Mouse (Mus musculus) Patski (cell line): ENCODE results near the gene Slc6a9. TPM values are rescaled to one million over a fixed set of nuclear protein-coding genes. Genes with fewer than 3 reads are reported as not detected.

Experiments
- ATAC-seq: fragments of 100-300 bp; one replicate; pipeline ENCODE4 v1.8.0; 2021
- CTCF ChIA-PET: fragments of 350-600 bp; sonication (Branson Sonifier 250); formaldehyde crosslinking; loops from one replicate; lab custom pipeline; 2022; ENCODE audit warnings: inconsistent platforms; lab: Charles Lee
- POLR2A ChIA-PET: fragments of 350-600 bp; sonication (Branson Sonifier 250); formaldehyde crosslinking; loops from one replicate; lab custom pipeline; 2022; ENCODE audit warnings: antibody characterized with exemption, inconsistent platforms; lab: Charles Lee
- DNase-seq: peaks from one replicate; pipeline ENCODE4 v3.0.0-alpha.2; 2011; ENCODE audit warnings: low read depth, low spot score
- H3K27me3 ChIP-seq: fragments of 371-371 bp; one replicate; pipeline ENCODE4 v1.5.1; 2021
- CTCF ChIP-seq: fragments of 100-300 bp; IDR thresholded peaks from one replicate; pipeline ENCODE4 v1.5.1; 2021
- in situ Hi-C: fragments of 300-500 bp; cut with MboI; formaldehyde crosslinking; loops from 3 replicates; pipeline ENCODE4 v1.11.1; 2018; ENCODE audit warnings: low pct_unique_long_range_greater_than_20kb, mixed read lengths
- polyA plus RNA-seq: library from polyadenylated mRNA; unstranded; gene quantifications from one replicate; pipeline ENCODE4 v1.2.3, GENCODE M21; 2021

Gene Slc6a9
- polyA plus RNA-seq, 1 experiment from 2014 or later, result 12.8 TPM

GRCm38 (mm10) chr4:117886644-117887043, 52.3 kb downstream of the Slc6a9 start:
- ChIA-PET POLR2A (interaction anchor here (0.7 kb wide), 1 partner anchor 48 kb away, joined by 3 read pairs; no protein-coding TSS in a partner anchor), CTCF (no interaction called here)
- ATAC-seq (no peak), DNase-seq (no peak)
- in situ Hi-C loops, result no loop called here
- TF ChIP-seq CTCF, result no peak
- H3K27me3 ChIP-seq, result no peaks in the 10 kb centered on the region

- CTCF ChIA-PET, result no interaction called here
- peak; percentile 52 for ATAC-seq
- no peaks in the 10 kb centered on the region for H3K27me3 ChIP-seq
- peak; percentile 33 for DNase-seq
- in situ Hi-C loops, result no loop called here
- TF ChIP-seq CTCF, result no peak
- POLR2A ChIA-PET, result interaction anchor here (0.7 kb wide), 1 partner anchor 47 kb away, joined by 3 read pairs; no protein-coding TSS in a partner anchor
Measured at GRCm38 (mm10) chr4:117887133-117887532, 52.8 kb downstream of the Slc6a9 start, which contains the start of gene Atp6v0b. Atp6v0b (minus strand) TSS chr4:117887333.

- in situ Hi-C loops, result no loop called here
- no peak for TF ChIP-seq CTCF
- ATAC-seq, result no peak
Measured at GRCm38 (mm10) chr4:117887920-117888319, 53.6 kb downstream of the Slc6a9 start.

GRCm38 (mm10) chr4:117889471-117889870, 55.2 kb downstream of the Slc6a9 start:
- DNase-seq (no peak), ATAC-seq (no peak)
- no peak for TF ChIP-seq CTCF
- H3K27me3 ChIP-seq, result no peaks in the 10 kb centered on the region
- CTCF ChIA-PET, result interaction anchor here (0.7 to 1.2 kb wide), 3 partner anchors 9 to 31 kb away, joined by 3 read pairs; no protein-coding TSS in a partner anchor
- POLR2A ChIA-PET, result no interaction called here
- in situ Hi-C loops, result no loop called here

More at GRCm38 (mm10) chr4:117887920-117888319, 53.6 kb downstream of the Slc6a9 start:
- DNase-seq, result no peak
- POLR2A ChIA-PET, result no interaction called here
- CTCF ChIA-PET, result no interaction called here
- no peaks in the 10 kb centered on the region for H3K27me3 ChIP-seq

GRCm38 (mm10) chr4:117890031-117890430, 55.7 kb downstream of the Slc6a9 start:
- no peak for TF ChIP-seq CTCF
- H3K27me3 ChIP-seq, result no peaks in the 10 kb centered on the region
- DNase-seq (no peak), ATAC-seq (no peak)
- in situ Hi-C loops, result no loop called here
- ChIA-PET POLR2A (interaction anchor here (0.6 kb wide), 1 partner anchor 245 kb away, joined by 3 read pairs; no protein-coding TSS in a partner anchor), CTCF (interaction anchor here (0.9 to 2.2 kb wide), 4 partner anchors 8 to 194 kb away, joined by 3 to 9 read pairs (median 3); no protein-coding TSS in a partner anchor)

GRCm38 (mm10) chr4:117890750-117891149, 56.4 kb downstream of the Slc6a9 start:
- no peaks in the 10 kb centered on the region for H3K27me3 ChIP-seq
- TF ChIP-seq CTCF, result no peak
- CTCF ChIA-PET, result interaction anchor here (1.0 to 2.2 kb wide), 4 partner anchors 22 to 193 kb away, joined by 3 to 9 read pairs (median 4); no protein-coding TSS in a partner anchor
- POLR2A ChIA-PET, result interaction anchor here (0.6 kb wide), 1 partner anchor 245 kb away, joined by 3 read pairs; no protein-coding TSS in a partner anchor
- ATAC-seq (no peak), DNase-seq (no peak)
- in situ Hi-C loops, result no loop called here

GRCm38 (mm10) chr4:117891738-117892161, 57.4 kb downstream of the Slc6a9 start, which contains the start of gene Dph2:
Dph2 (minus strand) TSS chr4:117892032.
- ChIA-PET CTCF (interaction anchor here (1.0 to 2.2 kb wide), 3 partner anchors 21 to 192 kb away, joined by 3 to 9 read pairs (median 4); no protein-coding TSS in a partner anchor), POLR2A (no interaction called here)
- ATAC-seq, result peak; percentile 65
- in situ Hi-C loops, result no loop called here
- DNase-seq, result peak; percentile 68
- TF ChIP-seq CTCF, result no peak
- no peaks in the 10 kb centered on the region for H3K27me3 ChIP-seq

GRCm38 (mm10) chr4:117893376-117893775, 59.1 kb downstream of the Slc6a9 start:
- in situ Hi-C loops, result no loop called here
- no peaks in the 10 kb centered on the region for H3K27me3 ChIP-seq
- TF ChIP-seq CTCF, result no peak
- ChIA-PET CTCF (no interaction called here), POLR2A (no interaction called here)
- no peak for DNase-seq
- ATAC-seq, result no peak

- H3K27me3 ChIP-seq, result no peaks in the 10 kb centered on the region
- ChIA-PET CTCF (no interaction called here), POLR2A (no interaction called here)
- in situ Hi-C loops, result no loop called here
- no peak for TF ChIP-seq CTCF
- DNase-seq, result no peak
- ATAC-seq, result no peak
Measured at GRCm38 (mm10) chr4:117894601-117895000, 60.3 kb downstream of the Slc6a9 start.

- ChIA-PET CTCF (no interaction called here), POLR2A (no interaction called here)
- in situ Hi-C loops, result no loop called here
- H3K27me3 ChIP-seq, result no peaks in the 10 kb centered on the region
- ATAC-seq, result no peak
- TF ChIP-seq CTCF, result no peak
- no peak for DNase-seq
Measured at GRCm38 (mm10) chr4:117895339-117895738, 61.0 kb downstream of the Slc6a9 start.

GRCm38 (mm10) chr4:117896031-117896430, 61.7 kb downstream of the Slc6a9 start:
- in situ Hi-C loops, result no loop called here
- ATAC-seq, result no peak

More at GRCm38 (mm10) chr4:117896031-117896430, 61.7 kb downstream of the Slc6a9 start:
- TF ChIP-seq CTCF, result no peak
- CTCF ChIA-PET, result no interaction called here
- H3K27me3 ChIP-seq, result no peaks in the 10 kb centered on the region
- DNase-seq, result no peak
- POLR2A ChIA-PET, result no interaction called here
